Mouse (Mus musculus): Measurements from ENCODE around the gene Mmp28.
A peak's percentile ranks its signal among the peaks of the same experiment; 100 is the strongest.

Mmp28 gene

GRCm38 (mm10) chr11:83398724-83399123 is 64.1 kb downstream of the Mmp28 start:
- no peak for DNase-seq

DNA sequence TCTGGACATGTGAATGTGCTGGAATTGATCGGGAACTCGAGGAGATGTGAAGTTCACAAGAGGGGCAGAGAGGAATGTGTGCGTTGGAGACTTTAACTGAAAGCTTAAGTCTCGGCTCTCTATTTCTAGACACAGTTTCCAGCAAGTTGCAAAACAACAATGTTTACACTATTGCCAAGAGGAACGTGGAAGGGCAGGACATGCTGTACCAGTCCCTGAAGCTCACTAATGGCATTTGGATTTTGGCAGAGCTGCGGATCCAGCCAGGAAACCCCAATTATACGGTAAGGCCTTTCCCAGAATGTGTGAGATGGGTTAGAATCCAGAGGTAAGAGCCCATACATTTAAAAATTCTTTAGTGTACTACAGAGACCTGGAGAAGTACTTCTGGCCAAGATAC is 65.2 kb downstream of the Mmp28 start:
- DNase-seq: no peak

DNA sequence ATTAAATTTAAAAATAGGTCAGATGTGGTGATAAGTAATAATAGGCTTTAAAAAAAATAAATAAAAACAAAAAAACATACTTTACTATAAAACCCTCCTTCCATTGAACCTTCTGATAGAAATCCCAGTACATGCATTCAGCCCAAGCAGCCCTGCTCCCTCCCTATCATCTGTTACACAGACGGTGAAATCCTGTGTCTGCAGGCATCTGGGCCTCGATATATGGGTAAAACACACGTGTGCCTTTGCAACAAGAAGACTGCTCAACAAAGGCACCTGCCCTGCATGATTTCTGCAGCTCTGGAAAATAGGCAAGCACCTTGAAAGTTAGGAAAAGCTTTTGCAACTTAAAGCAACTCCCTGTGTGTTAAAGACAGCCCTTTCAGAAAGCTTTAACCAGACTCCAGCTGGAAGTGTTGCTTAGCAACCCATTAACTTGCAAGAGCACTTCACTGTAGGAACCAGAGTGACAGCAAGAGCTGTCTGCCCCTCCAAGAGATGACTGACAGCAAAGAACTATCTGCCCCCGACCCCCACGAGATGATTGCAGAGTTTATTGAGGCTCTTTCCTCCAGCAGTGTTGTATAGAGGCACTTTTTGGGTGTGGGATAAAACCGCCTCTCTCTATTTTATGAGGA is 68.0 kb downstream of the Mmp28 start:
- peak; percentile 77 for DNase-seq

DNA sequence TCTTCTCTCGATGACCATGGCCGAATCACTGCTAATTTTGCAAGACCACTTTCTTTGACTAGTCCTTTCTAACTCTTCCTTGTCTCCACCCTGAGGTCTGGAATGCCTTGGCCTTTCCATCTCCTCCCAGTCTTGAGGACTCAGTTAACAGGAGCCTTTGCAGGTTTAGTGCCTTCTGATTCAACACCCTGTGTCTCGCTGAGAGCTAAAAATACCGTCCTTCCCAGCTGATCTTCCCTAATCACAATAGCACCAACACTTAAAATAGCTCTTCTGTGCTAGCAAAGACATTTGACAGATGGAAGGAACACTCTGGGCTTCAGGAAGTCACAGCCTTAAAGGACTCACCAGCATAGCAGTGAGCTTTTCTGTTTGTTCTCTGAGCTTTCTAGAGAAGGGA is 69.8 kb downstream of the Mmp28 start:
- DNase-seq: no peak

Measured in retina, postnatal 1 day (tissue).